Mouse (Mus musculus): ENCODE data around the gene Pi4k2a.
A peak's percentile ranks its signal among the peaks of the same experiment; 100 is the strongest.

The Pi4k2a gene

DNA sequence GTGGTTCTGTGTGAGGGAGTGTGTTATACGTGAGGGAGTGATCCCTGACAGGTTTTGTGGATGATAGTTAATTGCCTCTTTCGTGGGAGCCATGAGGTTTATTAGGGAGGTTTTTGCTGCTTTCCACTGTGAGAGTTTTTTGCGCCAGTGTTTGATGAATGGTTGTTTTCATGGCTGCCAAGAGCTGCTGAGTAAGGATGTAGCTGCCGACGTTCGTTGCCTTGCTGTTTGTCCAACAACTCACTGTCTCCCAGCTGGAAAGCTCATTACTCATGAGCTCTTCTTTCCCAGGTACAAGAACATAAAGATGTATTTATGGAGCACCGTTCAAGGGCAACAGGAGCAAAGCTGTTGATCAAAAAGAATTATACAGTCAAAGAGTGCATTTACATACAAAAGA, 73.9 kb downstream of the Pi4k2a start:
- DNase-seq (ENCODE audit: low read depth, low spot score) = peak; percentile 55

DNA sequence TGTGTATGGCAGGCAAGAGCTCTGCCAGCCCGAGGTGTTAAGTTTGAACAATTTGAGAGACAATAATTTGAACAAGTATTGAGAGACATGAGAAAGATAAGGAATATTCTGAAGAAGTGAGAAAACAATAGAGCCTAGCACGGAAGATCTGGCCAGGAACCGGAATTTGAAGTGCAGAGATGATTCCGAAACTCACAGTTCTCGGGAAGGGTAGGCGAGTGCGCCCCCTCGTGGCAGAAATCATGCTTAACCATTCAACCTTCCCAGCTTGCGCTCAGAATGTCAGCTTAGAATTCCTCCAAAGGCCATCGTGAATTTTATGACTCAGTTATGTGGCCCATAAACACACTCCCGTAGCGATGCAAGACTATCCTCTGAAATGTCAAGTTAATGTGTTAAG, 75.9 kb downstream of the Pi4k2a start:
- peak; percentile 91 for DNase-seq (ENCODE audit: low read depth, low spot score)

DNA sequence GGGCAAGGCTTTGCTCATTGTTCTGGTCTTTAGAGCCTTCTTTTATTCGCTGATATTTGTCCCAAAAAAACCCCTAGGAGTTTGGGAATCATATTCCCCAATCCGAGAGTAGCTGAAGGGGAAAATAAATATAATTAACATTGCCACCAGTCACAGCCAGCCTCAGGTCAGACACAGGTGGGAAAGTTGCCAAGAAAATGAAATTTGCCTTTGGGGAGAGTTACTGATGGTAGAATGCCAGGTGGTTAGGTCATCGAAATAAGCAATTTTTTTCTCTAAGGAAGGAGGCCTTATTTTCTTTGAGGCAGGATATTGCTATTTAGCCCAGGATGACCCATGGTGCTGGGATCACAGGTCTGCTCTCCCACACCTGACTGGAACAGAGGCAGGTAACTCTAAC, 76.5 kb downstream of the Pi4k2a start:
- DNase-seq (ENCODE audit: low read depth, low spot score) = no peak

DNA sequence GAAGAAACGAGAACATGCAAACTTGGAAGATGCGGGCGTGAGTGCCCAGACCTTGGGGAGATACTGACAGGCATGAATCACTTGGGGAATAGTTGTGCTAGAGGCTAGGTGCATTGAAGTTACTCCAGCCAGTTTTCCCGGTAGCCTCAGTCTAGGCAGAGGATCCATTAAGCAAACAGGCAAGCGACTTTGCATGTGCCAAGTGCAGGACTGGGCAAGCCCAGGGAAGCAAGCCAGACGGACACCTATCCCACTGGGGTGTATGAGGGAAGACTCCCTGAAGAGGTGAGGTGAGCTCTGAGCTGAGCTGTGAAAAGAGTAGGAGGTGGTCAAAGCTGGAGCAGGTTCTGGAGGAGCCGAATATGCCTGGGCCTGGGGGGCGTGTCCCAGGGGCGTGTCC, 77.2 kb downstream of the Pi4k2a start:
- no peak for DNase-seq (ENCODE audit: low read depth, low spot score)

DNA sequence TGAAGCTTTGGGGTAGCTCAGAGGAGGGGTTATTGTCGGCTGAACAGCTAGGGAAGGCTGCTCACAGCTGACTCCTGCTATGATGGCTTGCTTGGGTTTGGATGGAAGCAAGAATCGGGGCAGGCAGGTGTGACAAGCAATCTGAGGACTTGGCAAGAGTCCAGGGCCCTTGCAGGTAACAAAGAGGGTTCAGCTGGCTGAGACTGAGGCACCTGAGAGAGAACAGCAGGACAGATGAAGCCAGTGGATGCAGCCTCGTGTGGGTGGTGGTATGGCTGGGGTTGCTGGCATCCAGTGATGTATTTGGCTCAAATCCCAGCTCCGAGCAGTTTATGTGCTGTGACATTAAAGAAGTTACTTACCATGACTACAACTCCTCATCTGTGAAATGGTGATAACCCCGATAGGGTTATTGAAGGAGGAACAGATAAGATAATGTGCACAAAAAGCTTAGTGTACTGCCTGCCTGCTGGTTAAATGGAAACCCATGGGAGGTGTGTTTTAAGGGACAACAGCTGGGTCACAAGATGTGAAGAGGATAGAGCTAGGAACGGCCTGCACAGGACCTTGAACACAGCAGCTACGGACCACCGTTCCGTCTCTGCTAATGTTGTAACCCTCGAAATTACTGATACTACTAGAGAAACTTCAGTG, 79.2 kb downstream of the Pi4k2a start:
- peak; percentile 34 for DNase-seq (ENCODE audit: low read depth, low spot score)

DNA sequence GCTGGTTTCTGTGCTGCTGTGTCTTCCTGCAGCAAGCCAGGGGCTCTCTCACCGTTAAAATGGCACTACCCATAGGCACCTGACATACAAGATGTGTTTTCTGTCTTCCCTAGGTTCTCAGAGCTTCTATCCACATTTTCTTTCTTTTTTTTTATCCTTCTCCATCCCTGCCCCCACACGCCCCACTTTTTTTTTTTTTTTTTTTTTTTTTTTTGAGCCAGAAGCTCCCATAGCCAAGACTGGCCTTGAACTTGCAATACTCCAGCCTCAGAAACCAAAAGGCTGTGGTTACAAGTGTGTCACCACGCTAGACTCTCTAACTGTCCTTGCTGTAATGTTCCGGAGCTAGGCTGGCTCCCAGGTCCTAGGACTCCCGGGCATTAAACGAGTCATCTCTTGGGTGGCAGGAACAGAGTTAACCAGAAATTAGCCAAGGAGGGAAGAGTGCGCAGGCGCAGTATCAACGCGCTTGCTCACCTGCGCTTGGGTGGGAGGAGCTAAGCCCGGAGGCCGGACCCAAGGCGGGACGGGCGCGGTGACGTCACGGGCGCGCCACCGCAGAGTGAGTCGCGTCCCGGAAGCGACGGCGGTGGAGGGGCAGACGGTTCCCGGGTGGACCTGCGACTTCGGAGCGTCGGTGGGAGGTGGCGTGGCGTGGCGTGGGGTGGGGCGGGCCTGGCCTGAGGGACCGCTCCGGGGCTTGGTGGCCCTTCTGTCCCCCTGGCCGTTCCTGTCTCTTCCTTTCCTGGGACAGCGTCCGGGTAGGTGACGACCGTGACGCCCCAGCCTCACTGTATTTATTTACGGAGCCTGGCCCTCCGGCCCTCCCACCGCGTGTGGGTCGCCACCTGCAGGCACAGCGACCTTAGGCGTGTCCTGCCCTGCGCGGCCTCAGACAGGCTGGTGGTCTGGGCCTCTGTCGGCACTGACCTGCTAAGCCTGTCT, 80.0 kb downstream of the Pi4k2a start:
- DNase-seq (ENCODE audit: low read depth, low spot score) = peak; percentile 98
